In genomic region chr15:67611896-67612295, GRCm38 (mm10) we compare ENCODE assay signal across 14 mouse cellular contexts.
DNase-seq lines count a peak whose midpoint lies in the region.
"Had no signal": no experiment of that assay in that cellular context is flagged by ENCODE, and none has a peak within 500 bp of the region (broad histone marks: within the 10 kb centered on the region; RNA-seq: fewer than 3 reads in every experiment).

No protein-coding gene starts in this region.

- DNase-seq in frontal cortex, adult 2 months (ENCODE audit: extremely low spot score in 1 of 2, low spot score in 1 of 2) = peak; percentile 24 to 37
- DNase-seq in frontal cortex, postnatal 14 days (ENCODE audit: low spot score in 2 of 2) = no peak
- peak; percentile 5 for DNase-seq in right cerebral cortex, adult 18-20 months
- DNase-seq in right cerebral cortex, postnatal 4 days = no peak
- peak; percentile 17 to 42 for DNase-seq in layer of hippocampus, postnatal 14 days (ENCODE audit: low spot score in 2 of 2)
- DNase-seq in heart, adult 8-10 months (ENCODE audit: low spot score) = no peak
- DNase-seq in heart, postnatal 14 days = no peak
- DNase-seq: adrenal gland, postnatal 25 days; cerebellum, adult 11 months; cerebellum, postnatal 10 days; kidney, postnatal 4 days; lung, embryonic 14.5 days; thymus, adult 18-20 months; thymus, postnatal 36 days had no signal

- intact Hi-C loops in heart, postnatal 14 days (cut with DNase I) = no loop called here

Comparison
In these comparisons a context has a peak if more than half of its experiments do, and no peak if none do; other contexts are left out.
1. DNase-seq: peak in frontal cortex, adult 2 months (2 of 2), right cerebral cortex, adult 18-20 months (single experiment) and layer of hippocampus, postnatal 14 days (2 of 2); none in frontal cortex, postnatal 14 days (0 of 2), right cerebral cortex, postnatal 4 days (single experiment), heart, adult 8-10 months (single experiment) and heart, postnatal 14 days (0 of 2).